Mouse (Mus musculus): ENCODE measurements at regions not wholly inside any gene's neighbourhood (a gene's known extent, or its start where the extent isn't known, plus 50 kb on each side); places are given as distances from the start of the nearest gene placed in this dataset.

DNA sequence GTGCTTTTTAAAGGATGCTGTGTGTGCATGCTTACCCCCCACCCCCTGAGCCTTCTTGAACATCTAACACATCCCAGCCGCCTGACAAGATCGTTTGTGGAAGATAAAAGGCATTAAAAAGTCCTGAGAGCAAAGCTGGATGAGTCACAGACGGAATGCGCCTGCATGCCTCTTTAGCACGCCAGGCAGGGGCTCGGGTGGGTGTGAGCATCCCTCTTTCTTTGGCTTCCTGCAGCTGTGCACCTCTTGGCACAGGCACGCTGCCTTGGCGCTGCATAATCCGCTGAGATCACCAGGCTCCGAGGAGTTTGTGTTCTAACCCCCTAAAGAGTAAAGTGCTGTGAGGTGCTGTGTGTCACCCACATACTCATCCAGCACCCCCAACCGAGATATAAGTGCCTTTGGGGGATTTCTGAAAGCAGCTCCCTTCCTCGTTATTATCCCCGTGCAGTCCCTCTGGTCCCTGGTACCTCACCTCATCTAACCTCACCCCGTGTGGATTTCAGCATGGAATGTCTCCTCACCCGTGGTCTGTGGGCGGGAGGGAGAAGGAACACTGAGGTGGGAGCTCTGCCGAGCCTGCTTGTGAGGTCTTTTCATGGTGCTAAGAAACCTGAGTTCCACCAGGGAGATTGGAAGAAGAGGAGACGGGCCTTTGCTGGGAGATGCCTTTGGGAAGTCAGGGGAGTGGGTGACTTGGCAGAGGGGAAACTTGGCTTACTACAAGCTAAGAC is 117.8 kb upstream of the Topaz1 start:
- DNase-seq (ENCODE audit: low spot score) (no peak), ATAC-seq (ENCODE audit: insufficient read depth, low read depth) (no peak)
- 11% methylated on average over 18 of the region's 18 CpGs for WGBS
- Histone ChIP-seq H3K4me2 (ENCODE audit: low read depth, low read length) (no peak overlapping the region), H3K27me3 (ENCODE audit: control insufficient read depth, insufficient read depth, low read length) (peaks cover 28% of the 10 kb centered on the region; the same call in 1 of the 2 replicates), H3K9ac (replicated peaks; ENCODE audit: low read depth, low read length) (no peak overlapping the region), H3K4me3 (ENCODE audit: low read depth, low read length) (no peak overlapping the region), H3K4me1 (ENCODE audit: control insufficient read depth, insufficient read depth) (no peaks in the 10 kb centered on the region), H3K9me3 (replicated peaks; ENCODE audit: control insufficient read depth, low read length) (no peaks in the 10 kb centered on the region), H3K36me3 (replicated peaks; ENCODE audit: control insufficient read depth, insufficient read depth, low read length) (no peaks in the 10 kb centered on the region), H3K27ac (ENCODE audit: low read depth) (no peak overlapping the region)
- TF ChIP-seq EP300 (IDR thresholded peaks at IDR 0.05; ENCODE audit: low read depth) = no peak
- TF ChIP-seq CTCF (IDR thresholded peaks at IDR 0.05; ENCODE audit: low read depth) = no peak

DNA sequence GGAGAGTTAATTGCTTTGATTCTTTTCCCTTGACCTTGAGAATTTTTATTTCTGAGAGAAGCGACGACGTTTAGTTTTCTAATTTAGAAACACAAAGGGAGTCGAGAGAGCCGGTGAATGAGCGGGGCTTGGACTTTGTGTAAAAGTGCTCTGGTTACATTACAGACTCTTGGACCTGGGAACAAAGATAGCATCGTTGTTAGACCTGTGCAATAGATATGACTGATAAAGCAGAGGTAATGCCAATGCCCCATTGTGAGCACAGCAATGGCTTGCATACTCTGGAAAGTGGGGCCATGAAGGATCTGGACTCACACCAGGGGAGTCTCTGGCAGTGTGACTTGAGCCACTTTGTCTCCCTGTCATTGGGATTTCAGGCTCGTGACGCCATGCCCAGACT is 115.4 kb upstream of the Topaz1 start:
- no peak for DNase-seq (ENCODE audit: low spot score)
- ATAC-seq (ENCODE audit: insufficient read depth, low read depth) = no peak
- Histone ChIP-seq H3K27me3 (ENCODE audit: control insufficient read depth, insufficient read depth, low read length) (peaks cover 28% of the 10 kb centered on the region; the same call in 1 of the 2 replicates), H3K9me3 (replicated peaks; ENCODE audit: control insufficient read depth, low read length) (no peaks in the 10 kb centered on the region), H3K4me3 (ENCODE audit: low read depth, low read length) (no peak overlapping the region), H3K4me2 (ENCODE audit: low read depth, low read length) (no peak overlapping the region), H3K36me3 (replicated peaks; ENCODE audit: control insufficient read depth, insufficient read depth, low read length) (no peaks in the 10 kb centered on the region), H3K27ac (ENCODE audit: low read depth) (no peak overlapping the region), H3K4me1 (ENCODE audit: control insufficient read depth, insufficient read depth) (no peaks in the 10 kb centered on the region), H3K9ac (replicated peaks; ENCODE audit: low read depth, low read length) (no peak overlapping the region)
- TF ChIP-seq EP300 (IDR thresholded peaks at IDR 0.05; ENCODE audit: low read depth) (no peak), CTCF (IDR thresholded peaks at IDR 0.05; ENCODE audit: low read depth) (no peak)
- WGBS = 69% methylated on average over 9 of the region's 9 CpGs

DNA sequence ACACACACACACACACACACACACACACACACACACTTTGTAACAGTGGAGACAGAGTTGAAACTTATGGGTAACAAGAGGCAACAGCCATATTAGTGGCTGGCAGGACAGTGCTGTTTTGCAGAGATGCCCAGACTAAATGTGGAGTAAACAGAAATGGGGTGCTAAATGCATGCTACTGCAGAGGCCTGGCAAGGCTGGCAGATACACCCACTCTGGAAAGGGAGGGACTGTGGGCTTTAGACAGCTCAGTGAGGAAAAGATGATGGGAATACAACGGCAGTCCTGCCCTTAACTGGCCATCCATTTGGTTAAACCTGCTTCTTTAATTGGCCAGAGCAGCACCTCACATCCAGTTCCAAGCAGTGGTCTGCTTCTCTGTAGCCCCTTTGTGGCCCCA is 113.7 kb upstream of the Topaz1 start:
- DNase-seq (ENCODE audit: low spot score) (no peak), ATAC-seq (ENCODE audit: insufficient read depth, low read depth) (no peak)
- Histone ChIP-seq H3K4me2 (ENCODE audit: low read depth, low read length) (no peak overlapping the region), H3K27me3 (ENCODE audit: control insufficient read depth, insufficient read depth, low read length) (peaks cover 25% of the 10 kb centered on the region; the same call in 1 of the 2 replicates), H3K27ac (ENCODE audit: low read depth) (no peak overlapping the region), H3K9me3 (replicated peaks; ENCODE audit: control insufficient read depth, low read length) (no peaks in the 10 kb centered on the region), H3K4me3 (ENCODE audit: low read depth, low read length) (no peak overlapping the region), H3K4me1 (ENCODE audit: control insufficient read depth, insufficient read depth) (no peaks in the 10 kb centered on the region), H3K36me3 (replicated peaks; ENCODE audit: control insufficient read depth, insufficient read depth, low read length) (no peaks in the 10 kb centered on the region), H3K9ac (replicated peaks; ENCODE audit: low read depth, low read length) (no peak overlapping the region)
- 60% methylated on average over 1 of the region's 1 CpGs for WGBS
- TF ChIP-seq CTCF (IDR thresholded peaks at IDR 0.05; ENCODE audit: low read depth) = no peak
- TF ChIP-seq EP300 (IDR thresholded peaks at IDR 0.05; ENCODE audit: low read depth) = no peak

DNA sequence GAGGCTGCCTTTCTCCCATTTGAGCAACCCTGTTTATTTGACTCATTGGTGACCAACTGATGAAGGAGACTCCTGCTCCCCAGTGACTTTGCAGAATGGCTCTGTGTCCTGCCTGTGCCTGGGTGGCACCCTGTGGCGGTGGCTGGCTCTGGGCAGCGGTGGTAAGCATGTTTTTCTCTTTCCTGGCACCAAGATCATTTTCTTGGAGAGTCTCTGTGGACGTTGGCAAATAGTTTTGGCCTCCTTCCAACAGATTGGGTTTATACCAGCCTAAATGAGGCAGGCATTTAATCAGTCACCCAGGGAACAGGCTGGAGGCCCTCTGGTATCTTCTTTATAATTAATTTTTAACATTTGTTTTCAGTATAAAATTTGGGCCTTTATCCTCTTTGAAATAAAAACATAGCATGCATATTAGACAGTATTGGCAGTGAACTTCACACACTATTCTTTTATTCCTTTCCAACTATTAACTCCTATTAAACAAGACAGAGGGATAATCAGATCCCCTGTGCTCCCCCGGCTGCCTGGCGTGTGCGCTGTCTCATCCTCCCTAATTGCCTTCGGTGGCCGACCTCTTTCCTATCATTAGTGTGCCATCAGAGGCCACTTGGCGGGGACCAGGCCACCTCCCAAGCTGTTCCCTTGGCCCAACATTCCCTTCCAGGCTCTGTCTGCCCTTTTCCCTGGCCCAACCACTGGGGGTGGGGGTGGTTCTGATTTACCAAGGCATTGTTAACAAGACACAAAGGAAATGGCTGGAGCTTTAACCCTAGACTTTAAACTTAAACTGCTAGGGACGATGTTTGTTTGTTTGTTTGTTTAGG is 111.8 kb upstream of the Topaz1 start:
- Histone ChIP-seq H3K4me2 (ENCODE audit: low read depth, low read length) (no peak overlapping the region), H3K4me1 (ENCODE audit: control insufficient read depth, insufficient read depth) (no peaks in the 10 kb centered on the region), H3K4me3 (ENCODE audit: low read depth, low read length) (no peak overlapping the region), H3K27ac (ENCODE audit: low read depth) (no peak overlapping the region), H3K9ac (replicated peaks; ENCODE audit: low read depth, low read length) (no peak overlapping the region), H3K9me3 (replicated peaks; ENCODE audit: control insufficient read depth, low read length) (no peaks in the 10 kb centered on the region), H3K27me3 (ENCODE audit: control insufficient read depth, insufficient read depth, low read length) (0 out of 2 replicates have a peak, but pooled peaks cover 10% of the 10 kb centered on the region), H3K36me3 (replicated peaks; ENCODE audit: control insufficient read depth, insufficient read depth, low read length) (no peaks in the 10 kb centered on the region)
- DNase-seq (ENCODE audit: low spot score) (no peak), ATAC-seq (ENCODE audit: insufficient read depth, low read depth) (no peak)
- 53% methylated on average over 10 of the region's 10 CpGs for WGBS
- TF ChIP-seq EP300 (IDR thresholded peaks at IDR 0.05; ENCODE audit: low read depth) = no peak
- TF ChIP-seq CTCF (IDR thresholded peaks at IDR 0.05; ENCODE audit: low read depth) = no peak

- no peak overlapping the region for H3K4me2 ChIP-seq (ENCODE audit: low read depth, low read length)
- no peak overlapping the region for H3K27ac ChIP-seq (ENCODE audit: low read depth)
- TF ChIP-seq EP300 (IDR thresholded peaks at IDR 0.05; ENCODE audit: low read depth) = no peak
- no peak for TF ChIP-seq CTCF (IDR thresholded peaks at IDR 0.05; ENCODE audit: low read depth)
- WGBS = 38% methylated on average over 3 of the region's 3 CpGs
- no peaks in the 10 kb centered on the region for H3K27me3 ChIP-seq (ENCODE audit: control insufficient read depth, insufficient read depth, low read length)
- H3K4me3 ChIP-seq (ENCODE audit: low read depth, low read length) = no peak overlapping the region
- no peak for ATAC-seq (ENCODE audit: insufficient read depth, low read depth)
- DNase-seq (ENCODE audit: low spot score) = no peak
- no peaks in the 10 kb centered on the region for H3K36me3 ChIP-seq (replicated peaks; ENCODE audit: control insufficient read depth, insufficient read depth, low read length)
- no peak overlapping the region for H3K9ac ChIP-seq (replicated peaks; ENCODE audit: low read depth, low read length)
- H3K4me1 ChIP-seq (ENCODE audit: control insufficient read depth, insufficient read depth) = no peaks in the 10 kb centered on the region
- H3K9me3 ChIP-seq (replicated peaks; ENCODE audit: control insufficient read depth, low read length) = no peaks in the 10 kb centered on the region
These were observed 109.6 kb upstream of the Topaz1 start for GRCm38 (mm10) chr9:122637591-122637990.

All from heart, postnatal 0 days (tissue).